Mouse (Mus musculus): ENCODE results near the gene Ppp1ca.

Gene Ppp1ca

GRCm38 (mm10) chr19:4211891-4212588 lies 20.2 kb downstream of the Ppp1ca start:
- no peak for DNase-seq (ENCODE audit: extremely low spot score, low read depth, low spot score)

GRCm38 (mm10) chr19:4213524-4213974 lies 21.7 kb downstream of the Ppp1ca start:
- DNase-seq (ENCODE audit: extremely low spot score, low read depth, low spot score) = no peak

GRCm38 (mm10) chr19:4214071-4214770 lies 22.4 kb downstream of the Ppp1ca start, which contains the start of the genes Clcf1 and AC109138.7:
Gene Clcf1, plus strand, starts transcription at chr19:4214238.
Gene AC109138.7, plus strand, starts transcription at chr19:4214357.
- no peak for DNase-seq (ENCODE audit: extremely low spot score, low read depth, low spot score)

GRCm38 (mm10) chr19:4214771-4215450 lies 23.0 kb downstream of the Ppp1ca start:
- no peak for DNase-seq (ENCODE audit: extremely low spot score, low read depth, low spot score)

- no peak for DNase-seq (ENCODE audit: extremely low spot score, low read depth, low spot score)
These were observed 23.6 kb downstream of the Ppp1ca start for GRCm38 (mm10) chr19:4215451-4215840.

- no peak for DNase-seq (ENCODE audit: extremely low spot score, low read depth, low spot score)
These were observed 24.3 kb downstream of the Ppp1ca start for GRCm38 (mm10) chr19:4216041-4216685.

- no peak for DNase-seq (ENCODE audit: extremely low spot score, low read depth, low spot score)
These were observed 25.3 kb downstream of the Ppp1ca start for GRCm38 (mm10) chr19:4217140-4217539.

- no peak for DNase-seq (ENCODE audit: extremely low spot score, low read depth, low spot score)
These were observed 26.0 kb downstream of the Ppp1ca start for GRCm38 (mm10) chr19:4217855-4218254.

GRCm38 (mm10) chr19:4218293-4218692 lies 26.4 kb downstream of the Ppp1ca start:
- no peak for DNase-seq (ENCODE audit: extremely low spot score, low read depth, low spot score)

- no peak for DNase-seq (ENCODE audit: extremely low spot score, low read depth, low spot score)
These were observed 26.9 kb downstream of the Ppp1ca start for GRCm38 (mm10) chr19:4218784-4219183.

GRCm38 (mm10) chr19:4219943-4220342 lies 28.1 kb downstream of the Ppp1ca start:
- no peak for DNase-seq (ENCODE audit: extremely low spot score, low read depth, low spot score)

- DNase-seq (ENCODE audit: extremely low spot score, low read depth, low spot score) = no peak
These were observed 28.6 kb downstream of the Ppp1ca start for GRCm38 (mm10) chr19:4220416-4220815.

- DNase-seq (ENCODE audit: extremely low spot score, low read depth, low spot score) = no peak
These were observed 29.3 kb downstream of the Ppp1ca start for GRCm38 (mm10) chr19:4220957-4221743.

GRCm38 (mm10) chr19:4222165-4222564 lies 30.3 kb downstream of the Ppp1ca start:
- DNase-seq (ENCODE audit: extremely low spot score, low read depth, low spot score) = no peak

GRCm38 (mm10) chr19:4226779-4227178 lies 34.9 kb downstream of the Ppp1ca start:
- no peak for DNase-seq (ENCODE audit: extremely low spot score, low read depth, low spot score)

GRCm38 (mm10) chr19:4227446-4227845 lies 35.6 kb downstream of the Ppp1ca start:
- no peak for DNase-seq (ENCODE audit: extremely low spot score, low read depth, low spot score)

- peak; percentile 74 for DNase-seq (ENCODE audit: extremely low spot score, low read depth, low spot score)
These were observed 36.2 kb downstream of the Ppp1ca start for GRCm38 (mm10) chr19:4227894-4228678.

GRCm38 (mm10) chr19:4228891-4229290 lies 37.0 kb downstream of the Ppp1ca start:
- DNase-seq (ENCODE audit: extremely low spot score, low read depth, low spot score) = no peak

- no peak for DNase-seq (ENCODE audit: extremely low spot score, low read depth, low spot score)
These were observed 37.7 kb downstream of the Ppp1ca start for GRCm38 (mm10) chr19:4229451-4230076.

Data from hindlimb bud, embryonic 11.5 days (tissue).